Mouse (Mus musculus) olfactory bulb, adult 2 months (tissue): ENCODE measurements around the gene Ppp1r11.

Source experiments
- CTCF ChIP-seq: fragments of 200-500 bp; IDR thresholded peaks from 2 replicates; pipeline ENCODE4 v1.5.1; 2012; ENCODE audit warnings: low read depth, mild to moderate bottlenecking, low read length, moderate library complexity; ENCODE audit not compliant: insufficient read depth
- POLR2A ChIP-seq: fragments of 200-500 bp; IDR thresholded peaks from 2 replicates; pipeline ENCODE4 v1.6.1; 2012; ENCODE audit warnings: mild to moderate bottlenecking, low read depth, low read length, moderate library complexity; ENCODE audit not compliant: insufficient read depth

DNA sequence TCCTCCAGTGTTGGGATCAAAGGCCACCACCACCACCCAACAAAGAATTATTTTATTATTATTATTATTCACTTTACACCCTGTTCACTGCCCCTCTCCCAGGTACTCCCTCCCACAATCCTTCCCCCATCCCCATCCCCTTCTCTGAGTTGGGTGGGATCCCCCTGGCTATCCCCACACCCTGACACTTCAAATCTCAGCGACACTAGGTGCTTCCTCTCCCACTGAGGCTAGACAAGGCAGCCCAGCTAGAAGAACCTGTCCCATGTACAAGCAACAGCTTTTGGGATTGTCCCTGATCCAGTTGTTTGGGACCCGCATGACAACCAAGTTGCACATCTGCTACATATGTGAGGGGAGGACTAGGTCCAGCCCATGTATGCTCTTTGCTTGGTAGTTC, 1.1 kb upstream of the Ppp1r11 start:
- no peak for TF ChIP-seq CTCF
- no peak for TF ChIP-seq POLR2A
